ENCODE assay signal across 10 mouse cellular contexts in the genomic region with DNA sequence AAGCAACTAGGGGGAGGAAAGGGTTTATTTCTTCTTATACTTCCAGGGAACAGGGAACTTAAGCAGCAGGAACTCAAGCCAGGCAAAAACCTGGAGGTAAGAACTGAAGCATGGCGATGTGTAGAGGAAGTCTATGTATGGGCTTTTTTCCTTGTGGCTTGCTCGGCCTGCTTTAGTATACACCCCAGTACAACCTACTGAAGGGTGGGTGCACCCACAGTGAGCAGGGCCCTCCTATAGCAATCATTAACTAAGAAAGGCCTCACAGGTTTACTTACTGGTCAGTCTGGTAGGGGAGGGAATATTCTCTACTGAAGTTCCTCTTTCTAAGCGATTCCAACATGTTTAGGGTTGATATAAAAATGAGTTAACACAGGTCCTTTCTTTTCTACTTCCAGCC.
"Had no signal": no experiment of that assay in that cellular context is flagged by ENCODE, and none has a peak within 500 bp of the region (broad histone marks: within the 10 kb centered on the region; RNA-seq: fewer than 3 reads in every experiment).

No protein-coding gene starts in this region.

- H3K27ac ChIP-seq: hindbrain, embryonic 15.5 days; limb, embryonic 15.5 days; midbrain, embryonic 13.5 days had no signal

- H3K4me1 ChIP-seq: hindbrain, embryonic 15.5 days; limb, embryonic 15.5 days had no signal

- DNase-seq: kidney, postnatal 25 days; layer of hippocampus, adult 9-11 months; layer of hippocampus, postnatal 36 days; lung, adult 18-20 months; right cerebral cortex, postnatal 14 days; thymus, adult 2 months; thymus, postnatal 25 days had no signal

- H3K27me3 ChIP-seq: hindbrain, embryonic 15.5 days; limb, embryonic 15.5 days; midbrain, embryonic 13.5 days had no signal

- H3K4me2 ChIP-seq: hindbrain, embryonic 15.5 days; limb, embryonic 15.5 days; midbrain, embryonic 13.5 days had no signal

- H3K9me3 ChIP-seq: hindbrain, embryonic 15.5 days; limb, embryonic 15.5 days; midbrain, embryonic 13.5 days had no signal

- ATAC-seq: midbrain, embryonic 13.5 days had no signal

- H3K4me3 ChIP-seq: hindbrain, embryonic 15.5 days; limb, embryonic 15.5 days; midbrain, embryonic 13.5 days had no signal

- H3K9ac ChIP-seq: hindbrain, embryonic 15.5 days; limb, embryonic 15.5 days; midbrain, embryonic 13.5 days had no signal

- H3K36me3 ChIP-seq: hindbrain, embryonic 15.5 days; limb, embryonic 15.5 days; midbrain, embryonic 13.5 days had no signal
